Mouse (Mus musculus) MEL (cell line): ENCODE measurements at regions not wholly inside any gene's neighbourhood (a gene's known extent, or its start where the extent isn't known, plus 50 kb on each side); places are given as distances from the start of the nearest gene placed in this dataset.

Source experiments
- DNase-seq: peaks from one replicate; pipeline ENCODE4 v3.0.0; 2011; ENCODE audit warnings: low read depth, low spot score
- H3K27ac ChIP-seq: 2 replicates; pipeline ENCODE4 v1.5.1; 2012; ENCODE audit warnings: low read depth, mild to moderate bottlenecking, control low read depth, low read length, moderate library complexity; ENCODE audit not compliant: control insufficient read depth
- H3K27me3 ChIP-seq, 2 experiments: fragments of 150-350 bp in 1 of 2; sonication (generic) in 1 of 2; 2 replicates each; pipeline ENCODE4 v1.6.1; 2012; ENCODE audit warnings: low read length in 2 of 2, mild to moderate bottlenecking in 2 of 2, improper control_type of control experiment in 1 of 2, moderate library complexity in 1 of 2; ENCODE audit not compliant: insufficient read depth in 2 of 2, control insufficient read depth in 1 of 2
- H3K36me3 ChIP-seq, 2 experiments: 2 replicates each; pipeline ENCODE4 v1.6.1; 2012 to 2014; ENCODE audit warnings: low read length in 2 of 2, improper control_type of control experiment in 1 of 2, inconsistent platforms in 1 of 2, mild to moderate bottlenecking in 1 of 2; ENCODE audit not compliant: insufficient read depth in 2 of 2, control insufficient read depth in 1 of 2
- H3K4me1 ChIP-seq, 2 experiments: fragments of 150-350 bp in 1 of 2; sonication (generic) in 1 of 2; 2 replicates each; pipeline ENCODE4 v1.6.1; 2012; ENCODE audit warnings: low read length in 2 of 2, improper control_type of control experiment in 1 of 2, mild to moderate bottlenecking in 1 of 2; ENCODE audit not compliant: insufficient read depth in 2 of 2, control insufficient read depth in 1 of 2
- H3K4me3 ChIP-seq, 2 experiments: fragments of 150-350 bp in 1 of 2; sonication (generic) in 1 of 2; 2 replicates each; pipeline ENCODE4 v1.5.1; 2012; ENCODE audit warnings: low read depth in 2 of 2, low read length in 2 of 2, mild to moderate bottlenecking in 2 of 2, moderate library complexity in 2 of 2, control low read depth in 1 of 2, improper control_type of control experiment in 1 of 2; ENCODE audit not compliant: control insufficient read depth in 1 of 2, insufficient read depth in 1 of 2
- H3K79me2 ChIP-seq: 2 replicates; pipeline ENCODE4 v1.6.1; 2012; ENCODE audit warnings: mild to moderate bottlenecking, low read length, moderate library complexity; ENCODE audit not compliant: control insufficient read depth, poor library complexity, insufficient read depth
- H3K9ac ChIP-seq: 2 replicates; pipeline ENCODE4 v1.6.1; 2012; ENCODE audit warnings: low read depth, mild to moderate bottlenecking, control low read depth, low read length, moderate library complexity; ENCODE audit not compliant: control insufficient read depth, poor library complexity, severe bottlenecking
- H3K9me3 ChIP-seq: fragments of 150-350 bp; sonication (generic); replicated peaks from 2 replicates; pipeline ENCODE4 v1.6.1; 2012; ENCODE audit warnings: mild to moderate bottlenecking, low read length, improper control_type of control experiment, moderate library complexity; ENCODE audit not compliant: insufficient read depth
- BHLHE40 ChIP-seq: IDR thresholded peaks from 2 replicates; pipeline ENCODE4 v1.6.1; 2012; ENCODE audit warnings: low read depth, mild to moderate bottlenecking, inconsistent platforms, low read length, improper control_type of control experiment, borderline replicate concordance
- CHD2 ChIP-seq: IDR thresholded peaks from 2 replicates; pipeline ENCODE4 v1.6.1; 2011; ENCODE audit warnings: low read length, improper control_type of control experiment
- EP300 ChIP-seq, 2 experiments: IDR thresholded peaks; 2 replicates each; pipeline ENCODE4 v1.6.1; 2011; ENCODE audit warnings: improper control_type of control experiment in 2 of 2, low read length in 2 of 2, low read depth in 1 of 2, mild to moderate bottlenecking in 1 of 2
- GABPA ChIP-seq: IDR thresholded peaks from 2 replicates; pipeline ENCODE4 v1.6.1; 2012; ENCODE audit warnings: low read depth, mild to moderate bottlenecking, inconsistent platforms, low read length, improper control_type of control experiment, moderate library complexity
- JUND ChIP-seq: IDR thresholded peaks from 2 replicates; pipeline ENCODE4 v1.6.1; 2011; ENCODE audit warnings: low read depth, mild to moderate bottlenecking, improper control_type of control experiment, low read length
- KAT2A ChIP-seq: conservative IDR thresholded peaks from 2 replicates; pipeline ENCODE4 v1.6.1; 2012; ENCODE audit warnings: low read depth, low read length, improper control_type of control experiment, inconsistent platforms
- MAZ ChIP-seq: IDR thresholded peaks from 2 replicates; pipeline ENCODE4 v1.6.1; 2012; ENCODE audit warnings: low read depth, mild to moderate bottlenecking, inconsistent platforms, low read length, improper control_type of control experiment
- MEF2A ChIP-seq: IDR thresholded peaks from 2 replicates; pipeline ENCODE4 v1.6.1; 2014; ENCODE audit warnings: low read depth, mild to moderate bottlenecking, inconsistent platforms, low read length, improper control_type of control experiment; ENCODE audit not compliant: poor library complexity, insufficient replicate concordance, severe bottlenecking; ENCODE audit errors: extremely low read depth
- MYB ChIP-seq: IDR thresholded peaks from 2 replicates; pipeline ENCODE4 v1.6.1; 2011; ENCODE audit warnings: mild to moderate bottlenecking, low read depth, low read length, improper control_type of control experiment
- NELFE ChIP-seq: IDR thresholded peaks from 2 replicates; pipeline ENCODE4 v1.6.1; 2011; ENCODE audit warnings: low read depth, low read length, improper control_type of control experiment
- POLR2A ChIP-seq, 2 experiments: IDR thresholded peaks; 2 replicates each; pipeline ENCODE4 v1.6.1; 2011 to 2012; ENCODE audit warnings: low read length in 2 of 2, mild to moderate bottlenecking in 2 of 2, control low read depth in 1 of 2, improper control_type of control experiment in 1 of 2, low read depth in 1 of 2, moderate library complexity in 1 of 2; ENCODE audit not compliant: control insufficient read depth in 1 of 2, insufficient read depth in 1 of 2, poor library complexity in 1 of 2
- TBP ChIP-seq: IDR thresholded peaks from 2 replicates; pipeline ENCODE4 v1.8.0; 2011; ENCODE audit warnings: low read depth, low read length, improper control_type of control experiment
- USF1 ChIP-seq: IDR thresholded peaks from 2 replicates; pipeline ENCODE4 v1.6.1; 2014; ENCODE audit warnings: low read depth, mild to moderate bottlenecking, inconsistent platforms, low read length, improper control_type of control experiment, moderate library complexity
- USF2 ChIP-seq, 2 experiments: IDR thresholded peaks; 2 replicates each; pipeline ENCODE4 v1.6.1; 2011 to 2012; ENCODE audit warnings: improper control_type of control experiment in 2 of 2, low read length in 2 of 2, borderline replicate concordance in 1 of 2, inconsistent platforms in 1 of 2, low read depth in 1 of 2, mild to moderate bottlenecking in 1 of 2; ENCODE audit not compliant: insufficient read depth in 1 of 2
- ZC3H11A ChIP-seq: IDR thresholded peaks from 2 replicates; pipeline ENCODE4 v1.6.1; 2012; ENCODE audit warnings: low read depth, mild to moderate bottlenecking, inconsistent platforms, low read length, improper control_type of control experiment
- ZKSCAN1 ChIP-seq: IDR thresholded peaks from 2 replicates; pipeline ENCODE4 v1.6.1; 2012; ENCODE audit warnings: low read depth, mild to moderate bottlenecking, inconsistent platforms, low read length, improper control_type of control experiment, moderate library complexity

GRCm38 (mm10) chr5:106367831-106368230 is 90.1 kb downstream of the Barhl2 start:
- Histone ChIP-seq H3K4me3 (no peak overlapping the region), H3K27me3 (no peaks in the 10 kb centered on the region), H3K9ac (no peak overlapping the region), H3K79me2 (no peaks in the 10 kb centered on the region), H3K27ac (no peak overlapping the region), H3K36me3 (no peaks in the 10 kb centered on the region)
- TF ChIP-seq TBP (no peak), MAZ (no peak), MEF2A (no peak), ZKSCAN1 (no peak), NELFE (no peak)
- TF ChIP-seq, all 39 proteins: peak for 0
- DNase-seq = no peak
- Histone ChIP-seq H3K9me3 (no peaks in the 10 kb centered on the region), H3K4me1 (no peaks in the 10 kb centered on the region)

DNA sequence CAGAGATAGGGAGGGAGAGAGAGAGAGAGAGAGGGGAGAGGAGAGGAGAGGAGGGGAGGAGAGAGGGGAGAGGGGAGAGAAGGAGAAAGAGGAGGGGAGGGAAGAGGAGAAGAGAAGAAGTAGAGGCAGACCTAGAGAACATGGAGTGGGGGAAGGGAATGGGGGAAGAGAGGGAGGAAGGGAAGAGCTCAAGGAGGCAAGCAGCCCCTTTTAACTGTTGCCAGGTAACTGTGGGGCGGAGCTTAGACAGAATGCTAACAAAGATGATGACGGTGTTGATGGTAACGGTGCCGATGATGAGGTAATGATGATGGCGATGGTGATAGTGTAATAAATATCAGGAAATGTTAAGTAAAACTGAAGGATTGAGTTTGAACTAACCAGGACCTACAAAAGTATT is 90.7 kb downstream of the Barhl2 start:
- Histone ChIP-seq H3K9ac (no peak overlapping the region), H3K27ac (no peak overlapping the region), H3K4me1 (no peaks in the 10 kb centered on the region), H3K9me3 (no peaks in the 10 kb centered on the region), H3K36me3 (no peaks in the 10 kb centered on the region), H3K27me3 (no peaks in the 10 kb centered on the region), H3K4me3 (no peak overlapping the region), H3K79me2 (no peaks in the 10 kb centered on the region)
- TF ChIP-seq CHD2 (no peak), ZKSCAN1 (no peak), ZC3H11A (no peak), JUND (no peak), USF1 (no peak)
- DNase-seq = no peak

GRCm38 (mm10) chr5:106366006-106366405 is 92.0 kb downstream of the Barhl2 start:
- Histone ChIP-seq H3K79me2 (no peaks in the 10 kb centered on the region), H3K27ac (no peak overlapping the region), H3K9ac (no peak overlapping the region), H3K27me3 (no peaks in the 10 kb centered on the region), H3K4me3 (no peak overlapping the region), H3K9me3 (no peaks in the 10 kb centered on the region), H3K4me1 (no peaks in the 10 kb centered on the region), H3K36me3 (no peaks in the 10 kb centered on the region)
- TF ChIP-seq KAT2A (no peak), MYB (no peak), BHLHE40 (no peak), ZC3H11A (no peak), USF1 (no peak), GABPA (no peak), EP300 (IDR thresholded peaks at IDR 0.05; ENCODE audit: low read depth in 1 of 2, low read length in 2 of 2) (no peak), USF2 (IDR thresholded peaks at IDR 0.05; ENCODE audit: borderline replicate concordance in 1 of 2, insufficient read depth in 1 of 2, low read depth in 1 of 2, low read length in 2 of 2) (no peak), POLR2A (IDR thresholded peaks at IDR 0.05; ENCODE audit: control insufficient read depth in 1 of 2, insufficient read depth in 1 of 2, low read depth in 1 of 2, low read length in 2 of 2, poor library complexity in 1 of 2) (no peak)
- no peak for DNase-seq
